Mouse (Mus musculus): ENCODE data around the gene Stx18.

DNA sequence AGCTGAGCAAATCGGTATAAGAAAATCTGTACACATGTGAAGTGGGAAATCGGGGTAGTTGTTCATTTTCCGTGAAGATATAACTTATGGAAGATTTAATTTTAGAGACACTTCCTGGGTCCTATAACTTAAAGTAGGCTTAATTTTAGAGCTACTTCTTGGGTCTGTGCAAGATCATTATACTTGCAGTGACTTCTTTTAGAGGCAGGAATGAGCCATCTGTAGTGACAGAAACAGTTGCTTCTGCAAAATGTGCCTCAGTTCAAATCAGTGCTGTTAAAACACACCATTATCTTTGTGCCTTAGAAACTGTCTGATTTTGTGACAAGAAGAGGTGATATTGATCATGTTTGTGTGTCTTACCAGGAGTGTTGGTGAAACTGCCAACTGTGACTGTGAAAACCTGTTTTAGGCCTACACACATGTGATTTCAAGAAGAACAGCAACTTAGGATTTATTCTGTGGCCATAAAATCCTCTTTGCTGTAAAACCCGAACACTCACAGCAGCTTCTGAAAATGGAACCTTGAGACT lies 25.6 kb downstream of the Stx18 start:
- TF ChIP-seq CTCF (IDR thresholded peaks at IDR 0.05; ENCODE audit: low read depth), result no peak
- no peak for TF ChIP-seq EP300 (IDR thresholded peaks at IDR 0.05; ENCODE audit: low read depth)
